Mouse (Mus musculus): ENCODE data around the gene Fsd2. TPM values are rescaled to one million over a fixed set of nuclear protein-coding genes. Genes with fewer than 3 reads are reported as not detected.
A peak's percentile ranks its signal among the peaks of the same experiment; 100 is the strongest.

The Fsd2 gene
- total and polyA plus RNA-seq, 3 experiments: 0.05 TPM; not detected in 2

DNA sequence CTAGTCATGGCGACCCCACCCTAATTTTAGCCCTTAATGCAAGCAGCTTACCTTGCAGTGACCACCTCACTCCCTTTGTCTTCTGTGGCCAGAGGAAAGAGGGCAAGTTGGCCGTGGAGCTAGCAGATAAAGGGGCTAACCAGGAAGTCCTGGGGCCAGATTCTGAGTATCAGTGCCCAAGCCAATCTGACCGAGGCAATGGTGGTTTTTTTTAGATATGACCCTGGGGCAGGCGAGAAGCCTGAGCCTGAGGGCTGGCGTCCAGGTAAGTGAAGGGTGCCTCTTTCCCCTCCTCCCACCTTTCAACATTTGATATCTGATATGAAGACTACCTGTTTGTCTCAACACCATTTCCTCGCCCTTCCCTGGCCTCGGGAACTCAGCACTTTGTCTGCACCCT, 68.6 kb downstream of the Fsd2 start, which contains the start of gene BC048679:
Gene BC048679, minus strand, starts transcription at position 101 of the 400 bp plus-strand sequence.
- H3K9me3 ChIP-seq (replicated peaks): no peaks in the 10 kb centered on the region
- no peak for TF ChIP-seq TAL1 (conservative IDR thresholded peaks at IDR 0.05; ENCODE audit: low read depth, low read length)
- TF ChIP-seq GATA2 (IDR thresholded peaks at IDR 0.05; ENCODE audit: borderline replicate concordance, low read depth, low read length): no peak
- no peak for TF ChIP-seq POLR2AphosphoS5 (IDR thresholded peaks at IDR 0.05; ENCODE audit: insufficient replicate concordance, low read depth, low read length)
- no peak for TF ChIP-seq GATA1 (IDR thresholded peaks at IDR 0.05; ENCODE audit: borderline replicate concordance, low read length)
- no peak for TF ChIP-seq CTCF (IDR thresholded peaks at IDR 0.05; ENCODE audit: low read depth, low read length)
- peaks cover 24% of the 10 kb centered on the region; the same call in 1 of the 2 replicates for H3K27me3 ChIP-seq (ENCODE audit: insufficient read depth, low read length)
- H3K4me3 ChIP-seq (ENCODE audit: low read depth, low read length): no peak within 1 kb of the TSS
- H3K36me3 ChIP-seq (replicated peaks): no peaks in the 10 kb centered on the region
- no peak for DNase-seq (ENCODE audit: low spot score)
- ATAC-seq (ENCODE audit: extremely low read depth, insufficient number of reproducible peaks, low FRiP score, poor library complexity, severe bottlenecking): no peak
- peaks cover 27% of the 10 kb centered on the region for H3K4me1 ChIP-seq (ENCODE audit: insufficient read depth, low read depth, low read length)

DNA sequence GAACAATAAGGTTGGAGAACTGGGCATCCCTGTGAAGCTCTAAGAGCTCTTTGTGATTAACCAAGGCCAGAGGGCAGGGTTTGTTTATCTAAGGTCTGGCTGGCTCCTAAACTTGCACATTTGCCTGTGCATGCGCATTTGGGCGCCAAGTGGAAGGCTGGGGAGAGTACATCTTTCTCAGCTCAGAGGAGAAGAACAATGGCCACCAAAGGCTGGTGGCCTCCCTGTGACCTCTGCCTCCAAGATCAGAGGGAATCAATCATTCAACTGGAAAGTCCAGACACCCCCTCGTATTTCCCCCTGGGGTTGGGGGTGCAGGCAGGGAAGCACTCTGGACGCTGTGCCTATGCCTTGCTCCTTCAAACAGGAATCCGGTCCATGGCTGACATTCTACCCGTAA, 69.6 kb downstream of the Fsd2 start:
- no peaks in the 10 kb centered on the region for H3K9me3 ChIP-seq (replicated peaks)
- TF ChIP-seq GATA2 (IDR thresholded peaks at IDR 0.05; ENCODE audit: borderline replicate concordance, low read depth, low read length): no peak
- no peak for TF ChIP-seq TAL1 (conservative IDR thresholded peaks at IDR 0.05; ENCODE audit: low read depth, low read length)
- TF ChIP-seq GATA1 (IDR thresholded peaks at IDR 0.05; ENCODE audit: borderline replicate concordance, low read length): no peak
- TF ChIP-seq CTCF (IDR thresholded peaks at IDR 0.05; ENCODE audit: low read depth, low read length): no peak
- TF ChIP-seq POLR2AphosphoS5 (IDR thresholded peaks at IDR 0.05; ENCODE audit: insufficient replicate concordance, low read depth, low read length): no peak
- peaks cover 18% of the 10 kb centered on the region; the same call in 1 of the 2 replicates for H3K27me3 ChIP-seq (ENCODE audit: insufficient read depth, low read length)
- H3K4me3 ChIP-seq (ENCODE audit: low read depth, low read length): no peak overlapping the region
- H3K4me1 ChIP-seq (ENCODE audit: insufficient read depth, low read depth, low read length): peaks cover 27% of the 10 kb centered on the region
- no peak for ATAC-seq (ENCODE audit: extremely low read depth, insufficient number of reproducible peaks, low FRiP score, poor library complexity, severe bottlenecking)
- no peaks in the 10 kb centered on the region for H3K36me3 ChIP-seq (replicated peaks)
- no peak for DNase-seq (ENCODE audit: low spot score)

DNA sequence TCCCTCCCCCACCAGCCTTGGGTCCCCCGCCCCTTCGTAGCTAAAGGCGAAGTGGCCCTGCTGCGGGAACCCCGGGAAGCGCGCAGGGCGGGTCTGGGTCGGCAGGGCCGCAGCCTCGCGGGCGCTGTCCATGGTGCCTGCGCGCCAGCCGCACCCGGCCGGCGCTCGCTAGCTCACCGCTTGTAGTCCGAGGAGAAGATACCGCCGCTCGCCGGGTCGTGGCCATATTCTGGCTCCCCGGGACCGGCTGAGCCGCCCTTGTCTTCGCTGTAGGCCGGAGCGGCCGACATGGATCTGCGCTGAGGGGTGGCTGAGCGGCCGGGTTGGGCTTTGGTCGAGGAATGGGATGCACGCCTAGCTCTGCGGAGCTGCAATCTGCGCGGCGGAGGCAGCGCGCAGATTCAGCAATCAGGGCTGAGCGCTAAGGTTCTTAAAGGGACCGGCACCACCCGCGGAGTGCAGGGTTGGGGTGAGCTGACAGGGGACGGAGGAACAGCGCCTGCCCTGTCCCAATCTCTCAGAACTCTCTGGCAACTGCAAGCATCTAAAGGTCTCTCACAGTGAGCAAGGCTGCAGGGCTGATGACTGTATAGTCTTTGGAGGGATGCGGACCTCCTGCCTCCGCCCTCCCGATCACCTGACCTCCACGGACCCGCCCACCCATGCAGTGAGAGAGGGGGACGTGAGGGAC, 73.3 kb downstream of the Fsd2 start, which contains the start of gene Ap3b2:
Gene Ap3b2, minus strand, starts transcription at position 595 of the 691 bp plus-strand sequence.
- Histone ChIP-seq H3K4me3 (ENCODE audit: low read depth, low read length) (peak within 1 kb of the TSS; percentile 13; the same call in 1 of the 2 replicates), H3K9me3 (replicated peaks) (no peaks in the 10 kb centered on the region), H3K4me1 (ENCODE audit: insufficient read depth, low read depth, low read length) (peaks cover 8% of the 10 kb centered on the region; the same call in 1 of the 2 replicates), H3K27me3 (ENCODE audit: insufficient read depth, low read length) (peaks cover 23% of the 10 kb centered on the region; the same call in 1 of the 2 replicates), H3K36me3 (replicated peaks) (no peaks in the 10 kb centered on the region)
- no peak for TF ChIP-seq TAL1 (conservative IDR thresholded peaks at IDR 0.05; ENCODE audit: low read depth, low read length)
- TF ChIP-seq GATA2 (IDR thresholded peaks at IDR 0.05; ENCODE audit: borderline replicate concordance, low read depth, low read length): no peak
- TF ChIP-seq POLR2AphosphoS5 (IDR thresholded peaks at IDR 0.05; ENCODE audit: insufficient replicate concordance, low read depth, low read length): no peak
- no peak for TF ChIP-seq GATA1 (IDR thresholded peaks at IDR 0.05; ENCODE audit: borderline replicate concordance, low read length)
- no peak for TF ChIP-seq CTCF (IDR thresholded peaks at IDR 0.05; ENCODE audit: low read depth, low read length)
- no peak for ATAC-seq (ENCODE audit: extremely low read depth, insufficient number of reproducible peaks, low FRiP score, poor library complexity, severe bottlenecking)
- no peak for DNase-seq (ENCODE audit: low spot score)

DNA sequence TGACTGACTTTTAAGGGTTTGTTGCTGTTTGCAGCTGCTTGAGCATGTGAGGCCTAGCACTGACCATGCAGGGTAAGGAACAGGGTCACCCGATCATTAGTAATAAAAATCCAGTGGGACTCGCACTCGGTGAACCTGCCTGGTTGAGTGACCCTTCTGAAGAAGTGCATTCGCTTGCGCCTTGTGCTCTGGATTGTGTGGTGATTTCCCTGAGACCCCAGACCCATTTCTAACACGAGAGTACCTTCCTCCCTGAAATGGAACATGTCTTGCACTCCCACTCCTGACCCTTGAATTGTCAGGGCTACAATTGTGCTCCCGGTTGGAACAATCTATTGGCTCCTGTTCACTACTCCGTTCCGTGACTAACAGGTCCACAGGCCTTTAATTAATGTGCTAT, 74.1 kb downstream of the Fsd2 start:
- no peak for DNase-seq (ENCODE audit: low spot score)
- no peak for ATAC-seq (ENCODE audit: extremely low read depth, insufficient number of reproducible peaks, low FRiP score, poor library complexity, severe bottlenecking)
- no peak for TF ChIP-seq GATA1 (IDR thresholded peaks at IDR 0.05; ENCODE audit: borderline replicate concordance, low read length)
- no peak for TF ChIP-seq CTCF (IDR thresholded peaks at IDR 0.05; ENCODE audit: low read depth, low read length)
- no peak for TF ChIP-seq TAL1 (conservative IDR thresholded peaks at IDR 0.05; ENCODE audit: low read depth, low read length)
- TF ChIP-seq GATA2 (IDR thresholded peaks at IDR 0.05; ENCODE audit: borderline replicate concordance, low read depth, low read length): no peak
- no peak for TF ChIP-seq POLR2AphosphoS5 (IDR thresholded peaks at IDR 0.05; ENCODE audit: insufficient replicate concordance, low read depth, low read length)
- Histone ChIP-seq H3K9me3 (replicated peaks) (no peaks in the 10 kb centered on the region), H3K4me1 (ENCODE audit: insufficient read depth, low read depth, low read length) (no peaks in the 10 kb centered on the region), H3K4me3 (ENCODE audit: low read depth, low read length) (no peak overlapping the region), H3K36me3 (replicated peaks) (no peaks in the 10 kb centered on the region), H3K27me3 (ENCODE audit: insufficient read depth, low read length) (peaks cover 20% of the 10 kb centered on the region; the same call in 1 of the 2 replicates)

DNA sequence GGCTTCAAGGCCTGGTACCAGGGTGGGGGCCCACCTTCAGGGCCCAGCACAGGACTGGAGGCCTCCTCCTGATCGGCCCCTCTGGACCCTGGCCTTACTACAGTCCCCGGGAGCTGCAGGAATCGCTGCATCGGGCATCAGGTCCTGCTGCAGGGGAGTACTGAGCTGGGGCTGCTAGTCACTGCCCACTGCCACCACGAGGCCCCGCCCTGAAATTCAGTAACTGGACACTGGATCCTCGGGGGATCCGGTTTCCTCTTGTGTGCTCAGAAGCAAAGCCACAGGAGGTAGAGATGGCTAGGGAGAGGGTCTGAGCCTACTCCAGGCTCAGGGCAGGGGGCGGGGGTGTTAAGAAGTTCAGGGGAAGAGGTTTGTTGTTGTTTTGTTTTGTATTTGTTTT, 77.1 kb downstream of the Fsd2 start:
- H3K27me3 ChIP-seq (ENCODE audit: insufficient read depth, low read length): peaks cover 11% of the 10 kb centered on the region; the same call in 1 of the 2 replicates

More for the DNA sequence above, 77.1 kb downstream of the Fsd2 start:
- Histone ChIP-seq H3K36me3 (replicated peaks) (no peaks in the 10 kb centered on the region), H3K4me3 (ENCODE audit: low read depth, low read length) (no peak overlapping the region), H3K4me1 (ENCODE audit: insufficient read depth, low read depth, low read length) (no peaks in the 10 kb centered on the region), H3K9me3 (replicated peaks) (no peaks in the 10 kb centered on the region)
- DNase-seq (ENCODE audit: low spot score): no peak
- no peak for ATAC-seq (ENCODE audit: extremely low read depth, insufficient number of reproducible peaks, low FRiP score, poor library complexity, severe bottlenecking)
- TF ChIP-seq GATA2 (IDR thresholded peaks at IDR 0.05; ENCODE audit: borderline replicate concordance, low read depth, low read length) (no peak), CTCF (IDR thresholded peaks at IDR 0.05; ENCODE audit: low read depth, low read length) (no peak), GATA1 (IDR thresholded peaks at IDR 0.05; ENCODE audit: borderline replicate concordance, low read length) (no peak), POLR2AphosphoS5 (IDR thresholded peaks at IDR 0.05; ENCODE audit: insufficient replicate concordance, low read depth, low read length) (no peak), TAL1 (conservative IDR thresholded peaks at IDR 0.05; ENCODE audit: low read depth, low read length) (no peak)

Other genes starting within 250 kb of the Fsd2 start
- 1,073 and 1,187 TPM in 2 replicates for gene Rps17, start 221.7 kb downstream of the Fsd2 start, total RNA-seq (2014; fragmentation: Nextera tagmentation)
- 3,077 and 3,504 TPM in 2 replicates for gene Rps17, start 221.7 kb downstream of the Fsd2 start, total RNA-seq (2017)
- gene Rps17, start 221.7 kb downstream of the Fsd2 start, polyA plus RNA-seq (2012): 210 and 249 TPM in 2 replicates
- gene Cpeb1, start 111.5 kb downstream of the Fsd2 start, total RNA-seq (2014; fragmentation: Nextera tagmentation): not detected in 2 replicates
- gene Cpeb1, start 111.5 kb downstream of the Fsd2 start, total RNA-seq (2017): 0.06 and 0.22 TPM in 2 replicates
- gene Cpeb1, start 111.5 kb downstream of the Fsd2 start, polyA plus RNA-seq (2012): not detected in 2 replicates
- not detected in 2 replicates for gene Ap3b2, start 73.0 kb downstream of the Fsd2 start, total RNA-seq (2014; fragmentation: Nextera tagmentation)
- gene Ap3b2, start 73.0 kb downstream of the Fsd2 start, total RNA-seq (2017): 0.12 and 0.16 TPM in 2 replicates
- not detected in 2 replicates for gene Ap3b2, start 73.0 kb downstream of the Fsd2 start, polyA plus RNA-seq (2012)
- gene BC048679, start 68.7 kb downstream of the Fsd2 start, total RNA-seq (2014; fragmentation: Nextera tagmentation): not detected in 2 replicates
- not detected in 2 replicates for gene BC048679, start 68.7 kb downstream of the Fsd2 start, total RNA-seq (2017)
- not detected in 2 replicates for gene BC048679, start 68.7 kb downstream of the Fsd2 start, polyA plus RNA-seq (2012)
- gene Whamm, start 4.3 kb upstream of the Fsd2 start, total RNA-seq (2014; fragmentation: Nextera tagmentation): 35.3 and 40.6 TPM in 2 replicates
- gene Whamm, start 4.3 kb upstream of the Fsd2 start, total RNA-seq (2017): 19.2 and 25.3 TPM in 2 replicates
- 22.5 and 23.6 TPM in 2 replicates for gene Whamm, start 4.3 kb upstream of the Fsd2 start, polyA plus RNA-seq (2012)
- gene Homer2, start 140.6 kb upstream of the Fsd2 start, total RNA-seq (2014; fragmentation: Nextera tagmentation): 24.6 and 35.9 TPM in 2 replicates
- gene Homer2, start 140.6 kb upstream of the Fsd2 start, total RNA-seq (2017): 32.5 and 45.9 TPM in 2 replicates
- gene Homer2, start 140.6 kb upstream of the Fsd2 start, polyA plus RNA-seq (2012): 37.3 and 50.6 TPM in 2 replicates
- 41.5 and 47.5 TPM in 2 replicates for gene Ramac, start 196.0 kb upstream of the Fsd2 start, total RNA-seq (2014; fragmentation: Nextera tagmentation)
- 99.7 and 111 TPM in 2 replicates for gene Ramac, start 196.0 kb upstream of the Fsd2 start, total RNA-seq (2017)
- gene Ramac, start 196.0 kb upstream of the Fsd2 start, polyA plus RNA-seq (2012): 19.8 and 29.4 TPM in 2 replicates
- 27.5 and 37.4 TPM in 2 replicates for gene 3110040N11Rik, start 222.5 kb upstream of the Fsd2 start, total RNA-seq (2014; fragmentation: Nextera tagmentation)
- gene 3110040N11Rik, start 222.5 kb upstream of the Fsd2 start, total RNA-seq (2017): 61.7 and 71.2 TPM in 2 replicates
- 20.8 and 23.6 TPM in 2 replicates for gene 3110040N11Rik, start 222.5 kb upstream of the Fsd2 start, polyA plus RNA-seq (2012)

Data from G1E (cell line).